Mouse (Mus musculus) forebrain, embryonic 12.5 days (tissue): ENCODE results near the gene Akap2. TPM values are rescaled to one million over a fixed set of nuclear protein-coding genes. Genes with fewer than 3 reads are reported as not detected.
A peak's percentile ranks its signal among the peaks of the same experiment; 100 is the strongest.

Experiments used
- ATAC-seq: fragments of 200-750 bp; cut with Nextera tagmentation; 2 replicates; pipeline ENCODE4 v1.8.0; 2017; ENCODE audit warnings: moderate TSS enrichment; ENCODE audit not compliant: low FRiP score
- H3K27ac ChIP-seq: fragments of 300-500 bp; sonication (generic); 2 replicates; pipeline ENCODE4 v1.5.1; 2016; ENCODE audit warnings: mild to moderate bottlenecking
- H3K27me3 ChIP-seq: fragments of 300-500 bp; sonication (generic); 2 replicates; pipeline ENCODE4 v1.6.1; 2016; ENCODE audit warnings: mild to moderate bottlenecking
- H3K36me3 ChIP-seq: fragments of 300-500 bp; sonication (generic); replicated peaks from 2 replicates; pipeline ENCODE4 v1.6.1; 2016; ENCODE audit warnings: mild to moderate bottlenecking
- H3K4me1 ChIP-seq: fragments of 300-500 bp; sonication (generic); 2 replicates; pipeline ENCODE4 v1.6.1; 2016
- H3K4me2 ChIP-seq: fragments of 300-500 bp; sonication (generic); 2 replicates; pipeline ENCODE4 v1.6.1; 2016; ENCODE audit warnings: mild to moderate bottlenecking, moderate library complexity
- H3K4me3 ChIP-seq: fragments of 300-500 bp; sonication (generic); replicated peaks from 2 replicates; pipeline ENCODE4 v1.5.1; 2016; ENCODE audit warnings: mild to moderate bottlenecking
- H3K9ac ChIP-seq: fragments of 300-500 bp; sonication (generic); 2 replicates; pipeline ENCODE4 v1.6.1; 2016; ENCODE audit warnings: mild to moderate bottlenecking
- H3K9me3 ChIP-seq: fragments of 300-500 bp; sonication (generic); 2 replicates; pipeline ENCODE4 v1.6.1; 2016
- WGBS: fragments of 180-500 bp; shearing (Covaris S2); methylation state at CpG from one replicate; pipeline ENCODE4 v1.1.7; 2016; 5-methylcytosine and 5-hydroxymethylcytosine counted together
- polyA plus RNA-seq: library from polyadenylated mRNA; unstranded; fragments of >200 nt; fragmentation: Nextera tagmentation; extraction: Ambion mirVana; gene quantifications from 2 replicates; pipeline ENCODE4 v1.2.1, GENCODE M21; 2016

The Akap2 gene
- polyA plus RNA-seq, 1 experiment from 2014 or later: 12.5 TPM

DNA sequence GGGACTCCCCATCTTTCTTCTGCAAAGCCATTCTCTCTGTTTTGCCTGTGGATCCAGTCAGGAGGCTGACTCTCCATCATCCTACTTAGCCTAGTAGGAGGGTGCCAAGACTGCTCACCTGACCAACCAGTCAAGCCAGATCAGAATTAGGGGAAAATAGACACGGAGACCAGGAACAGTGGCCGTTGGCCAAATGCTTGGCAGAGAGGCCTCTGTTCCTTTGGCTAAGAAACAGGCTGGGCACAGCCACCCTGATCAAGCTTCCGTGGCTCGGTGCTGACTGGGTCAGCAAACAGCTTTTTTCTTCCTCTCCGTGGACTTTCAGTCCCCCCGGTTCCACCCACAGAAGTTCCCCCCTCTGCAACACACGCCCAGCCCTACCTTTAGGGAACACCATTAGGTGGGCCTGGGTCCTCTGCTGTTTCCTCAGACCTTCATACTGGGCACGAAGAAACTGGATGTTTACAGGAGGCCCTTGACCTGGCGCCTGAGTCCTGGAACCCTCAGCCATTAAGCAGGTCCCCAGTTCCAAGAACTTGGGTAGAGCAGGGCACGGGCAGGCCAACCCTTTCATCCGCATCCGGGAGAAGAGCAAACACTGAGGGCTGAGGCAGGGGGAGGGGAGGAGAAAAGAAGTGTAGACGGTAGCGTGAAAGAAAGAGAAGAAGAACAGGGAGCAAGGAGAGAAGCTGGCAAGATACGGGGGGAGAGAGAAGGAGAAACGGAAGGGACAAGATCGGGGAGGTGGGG lies 197.9 kb downstream of the Akap2 start:
- H3K9ac ChIP-seq: no peak overlapping the region
- peaks cover 15% of the 10 kb centered on the region for H3K4me1 ChIP-seq
- H3K36me3 ChIP-seq: no peaks in the 10 kb centered on the region
- no peaks in the 10 kb centered on the region for H3K9me3 ChIP-seq
- no peak overlapping the region for H3K27ac ChIP-seq
- peaks cover 20% of the 10 kb centered on the region; the same call in 1 of the 2 replicates for H3K27me3 ChIP-seq
- 46% methylated on average over 17 of the region's 17 CpGs for WGBS
- H3K4me3 ChIP-seq: no peak overlapping the region
- H3K4me2 ChIP-seq: 0 out of 2 replicates have a peak overlapping the region, but pooled peaks have one; percentile 21
- no peak for ATAC-seq

DNA sequence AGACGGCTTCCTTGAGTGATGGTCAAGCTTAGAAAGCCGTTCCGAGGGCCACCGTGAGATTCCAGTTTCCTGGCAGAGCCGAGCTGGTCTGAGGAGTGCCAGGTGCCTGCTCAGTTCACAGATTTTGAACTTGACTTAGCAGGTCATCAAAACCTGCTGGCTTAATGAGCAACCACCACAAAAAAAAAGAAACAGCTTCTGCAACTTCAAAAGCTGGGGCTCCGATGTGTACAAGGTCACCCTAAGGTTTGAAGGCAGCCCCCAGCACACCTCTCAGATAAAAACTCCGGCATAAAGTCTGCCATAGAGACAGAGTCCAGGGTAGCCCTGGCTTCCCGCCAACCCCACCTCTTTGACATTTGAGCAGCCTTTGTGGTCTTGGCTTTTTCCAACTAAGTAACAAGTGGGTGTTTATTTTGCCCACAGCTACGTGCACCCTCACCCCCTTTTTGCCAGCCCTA lies 198.8 kb downstream of the Akap2 start, which contains the start of gene D630039A03Rik:
D630039A03Rik (minus strand) TSS at position 97 of the 461 bp plus-strand sequence.
- Histone ChIP-seq H3K4me3 (no peak within 1 kb of the TSS), H3K4me2 (peak within 1 kb of the TSS; percentile 21; the same call in 1 of the 2 replicates), H3K27ac (no peak within 1 kb of the TSS), H3K36me3 (no peaks in the 10 kb centered on the region), H3K9me3 (no peaks in the 10 kb centered on the region), H3K27me3 (peaks cover 20% of the 10 kb centered on the region; the same call in 1 of the 2 replicates), H3K4me1 (peaks cover 18% of the 10 kb centered on the region), H3K9ac (no peak within 1 kb of the TSS)
- WGBS: 41% methylated on average over 9 of the region's 9 CpGs
- no peak for ATAC-seq

DNA sequence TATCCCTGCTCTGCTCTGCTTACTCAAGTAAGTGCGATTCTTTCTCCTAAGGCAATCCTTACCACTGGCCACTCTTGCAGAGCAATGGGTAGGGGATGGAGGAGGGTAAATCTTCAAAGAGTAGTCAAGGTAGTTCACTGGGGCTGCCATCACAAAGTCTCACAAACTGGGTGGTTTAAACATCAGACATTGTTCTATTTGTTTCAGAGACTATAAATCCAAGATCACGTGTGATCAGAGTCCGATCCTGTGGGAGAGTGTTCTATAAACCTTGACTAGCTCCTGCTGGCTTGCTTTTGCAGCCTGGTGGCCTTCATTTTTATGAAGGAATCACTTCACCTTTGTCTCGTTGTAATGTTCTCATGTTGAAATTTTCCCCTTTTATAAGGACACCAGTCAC lies 199.3 kb downstream of the Akap2 start:
- Histone ChIP-seq H3K4me1 (peaks cover 18% of the 10 kb centered on the region), H3K27ac (no peak overlapping the region), H3K4me3 (no peak overlapping the region), H3K27me3 (peaks cover 20% of the 10 kb centered on the region; the same call in 1 of the 2 replicates), H3K9ac (no peak overlapping the region), H3K36me3 (no peaks in the 10 kb centered on the region), H3K9me3 (no peaks in the 10 kb centered on the region), H3K4me2 (no peak overlapping the region)
- WGBS: 82% methylated on average over 4 of the region's 4 CpGs
- ATAC-seq: no peak

DNA sequence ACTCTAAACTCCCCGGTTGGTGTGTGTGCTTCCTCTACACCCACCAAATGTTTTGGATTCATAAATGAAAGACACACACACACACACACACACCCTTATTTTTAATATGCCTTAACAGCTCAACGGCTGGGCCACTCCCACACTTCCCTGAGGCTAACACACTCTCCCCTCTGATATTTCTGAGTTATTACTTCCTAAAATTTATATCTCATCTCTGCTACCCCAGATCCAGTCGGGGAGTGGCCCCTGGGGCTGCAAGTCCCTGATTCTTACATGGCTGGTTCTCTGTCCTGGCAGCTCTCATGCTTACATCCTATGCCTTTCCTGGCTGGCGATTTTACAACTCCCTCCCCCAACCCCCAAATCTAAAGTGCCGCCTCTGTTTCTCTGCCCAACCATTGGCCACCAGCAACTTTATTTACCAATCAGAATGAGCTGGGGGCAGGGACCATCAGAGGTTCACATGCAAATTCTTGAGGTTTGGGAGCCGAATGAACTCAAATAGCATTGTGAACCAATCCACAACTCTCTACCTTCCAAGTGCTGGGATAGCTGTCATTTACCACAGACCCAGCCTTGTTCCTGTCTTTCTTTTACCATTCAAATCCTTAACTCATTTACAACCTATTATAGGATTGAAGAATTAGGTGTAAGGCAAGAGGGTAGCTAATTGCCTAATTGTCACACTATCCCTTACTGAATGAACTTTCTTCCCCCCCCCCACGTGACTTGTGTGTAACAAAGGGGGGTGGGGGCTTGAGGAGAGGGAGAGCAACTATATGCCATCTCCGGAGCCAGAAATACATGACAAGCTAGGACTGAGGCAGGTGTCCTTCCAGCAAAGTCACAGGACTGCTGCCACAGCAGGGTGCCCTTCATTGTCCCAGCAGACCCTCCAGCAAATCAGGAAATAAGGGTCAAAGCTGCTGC lies 202.3 kb downstream of the Akap2 start:
- peak; percentile 63; the same call in 1 of the 2 replicates for ATAC-seq
- H3K4me3 ChIP-seq: no peak overlapping the region
- 10% methylated on average over 8 of the region's 8 CpGs for WGBS

DNA sequence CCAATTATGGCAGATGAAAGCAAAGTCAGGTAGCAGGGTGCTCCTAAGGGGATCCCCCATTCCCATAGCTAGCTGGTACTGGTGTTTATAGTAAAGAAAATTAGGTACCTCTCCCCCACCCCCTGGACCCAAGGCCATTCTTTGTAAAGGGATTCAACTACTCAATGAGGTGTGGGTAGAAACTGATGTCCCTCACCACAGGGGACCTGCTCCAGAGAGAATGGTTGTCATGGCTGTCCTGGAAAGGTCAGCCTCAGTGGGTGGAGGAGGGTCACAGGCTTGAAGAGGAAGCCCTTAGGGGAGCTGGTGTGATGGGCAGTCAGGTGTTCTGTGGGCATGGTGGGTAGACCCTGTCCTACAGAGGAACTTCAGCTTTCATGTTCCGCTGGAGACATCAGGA lies 203.1 kb downstream of the Akap2 start:
- Histone ChIP-seq H3K27ac (no peak overlapping the region), H3K4me1 (peaks cover 24% of the 10 kb centered on the region), H3K4me3 (no peak overlapping the region), H3K27me3 (0 out of 2 replicates have a peak, but pooled peaks cover 12% of the 10 kb centered on the region), H3K36me3 (no peaks in the 10 kb centered on the region), H3K9me3 (no peaks in the 10 kb centered on the region), H3K9ac (no peak overlapping the region), H3K4me2 (no peak overlapping the region)
- no peak for ATAC-seq
- 75% methylated on average over 1 of the region's 1 CpGs for WGBS

More for the DNA sequence above, 202.3 kb downstream of the Akap2 start:
- H3K4me2 ChIP-seq: peak overlapping the region; percentile 27
- H3K27ac ChIP-seq: no peak overlapping the region
- no peaks in the 10 kb centered on the region for H3K9me3 ChIP-seq
- H3K4me1 ChIP-seq: peaks cover 24% of the 10 kb centered on the region
- H3K27me3 ChIP-seq: peaks cover 20% of the 10 kb centered on the region; the same call in 1 of the 2 replicates
- no peak overlapping the region for H3K9ac ChIP-seq
- H3K36me3 ChIP-seq: no peaks in the 10 kb centered on the region

DNA sequence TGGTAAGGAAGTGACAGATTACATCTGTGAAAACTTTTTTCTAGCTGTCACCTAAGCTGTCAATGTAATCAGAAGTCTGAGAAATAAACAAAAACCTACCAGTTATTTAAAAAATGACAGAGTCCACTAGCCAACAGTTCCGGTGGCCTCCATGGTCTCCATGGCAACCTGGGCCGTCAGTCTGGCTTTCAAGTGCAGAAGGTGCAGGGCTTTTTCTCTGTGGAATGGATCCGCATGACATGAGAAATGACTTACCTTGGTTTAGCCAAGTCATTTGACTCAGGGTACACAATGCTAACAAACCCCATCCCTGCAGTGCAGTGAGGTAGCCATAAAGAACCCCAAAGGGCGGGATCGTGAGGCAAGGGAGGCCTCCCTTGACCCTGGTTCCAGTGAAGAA lies 204.7 kb downstream of the Akap2 start:
- Histone ChIP-seq H3K9me3 (no peaks in the 10 kb centered on the region), H3K36me3 (no peaks in the 10 kb centered on the region), H3K4me2 (no peak overlapping the region), H3K27me3 (no peaks in the 10 kb centered on the region), H3K4me1 (peaks cover 21% of the 10 kb centered on the region), H3K27ac (no peak overlapping the region), H3K9ac (no peak overlapping the region), H3K4me3 (no peak overlapping the region)
- no peak for ATAC-seq
- 59% methylated on average over 5 of the region's 5 CpGs for WGBS

DNA sequence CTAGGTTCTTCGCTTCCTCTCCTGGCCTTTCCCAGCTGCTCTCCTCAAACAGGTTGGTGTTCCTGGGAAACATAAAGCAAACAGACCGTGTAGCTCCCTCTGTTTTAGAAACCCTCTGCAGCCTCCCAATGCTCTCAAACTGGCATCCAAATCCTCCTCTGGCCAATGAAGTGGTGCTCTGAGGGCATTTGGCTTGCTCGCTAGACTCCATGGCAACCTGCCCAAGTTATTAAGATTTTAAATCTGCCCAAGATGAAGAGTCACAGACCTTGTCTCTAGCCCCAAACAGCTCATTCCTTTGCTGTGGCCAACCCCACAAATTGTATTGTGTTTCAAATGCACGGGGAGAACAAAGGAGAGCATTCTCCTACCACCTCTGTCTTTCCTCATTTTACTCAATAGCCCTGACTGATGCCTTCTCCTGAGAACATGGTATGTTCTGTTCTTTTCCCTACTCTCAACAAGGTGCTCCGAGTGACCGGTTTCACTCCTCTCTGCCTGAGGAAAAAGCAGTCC lies 207.2 kb downstream of the Akap2 start:
- no peak overlapping the region for H3K4me2 ChIP-seq
- no peaks in the 10 kb centered on the region for H3K36me3 ChIP-seq
- H3K27me3 ChIP-seq: no peaks in the 10 kb centered on the region
- H3K9me3 ChIP-seq: no peaks in the 10 kb centered on the region
- no peak for ATAC-seq
- H3K4me3 ChIP-seq: no peak overlapping the region
- no peak overlapping the region for H3K27ac ChIP-seq
- H3K4me1 ChIP-seq: peaks cover 17% of the 10 kb centered on the region
- H3K9ac ChIP-seq: no peak overlapping the region
- 84% methylated on average over 6 of the region's 6 CpGs for WGBS

DNA sequence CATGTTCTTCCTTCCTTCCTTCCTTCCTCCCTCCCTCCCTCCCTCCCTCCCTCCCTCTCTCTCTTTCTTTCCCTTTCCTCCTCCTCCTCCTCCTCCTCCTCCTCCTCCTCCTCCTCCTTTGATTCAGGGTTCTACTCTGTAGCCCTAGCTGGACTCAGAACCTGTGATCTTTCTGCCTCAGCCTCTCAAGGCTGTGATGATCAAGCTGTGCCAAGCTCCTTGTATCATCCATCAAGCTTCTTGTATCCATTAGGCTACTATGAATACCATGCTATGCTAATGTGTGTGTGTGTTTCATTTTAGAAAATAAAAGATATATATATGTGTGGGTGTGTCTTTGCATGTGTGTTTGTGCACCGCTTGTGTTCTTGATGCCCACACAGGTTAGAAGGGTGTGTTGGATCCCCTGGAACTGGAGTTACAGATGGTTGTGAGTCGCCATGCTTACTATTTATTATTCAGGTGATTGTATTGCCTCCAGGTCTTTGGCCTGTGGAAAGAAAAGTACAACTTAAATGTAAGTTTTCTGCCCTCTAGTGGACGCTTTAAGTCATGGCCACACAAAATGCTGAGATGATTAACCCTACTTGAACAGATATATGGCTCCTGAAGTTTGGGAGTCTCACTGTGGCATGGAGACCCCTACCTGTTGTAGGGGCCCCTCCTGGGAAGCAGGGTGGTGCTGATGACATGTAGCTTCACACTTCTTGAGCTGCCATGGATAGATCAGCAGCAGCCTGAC lies 210.2 kb downstream of the Akap2 start:
- 0 out of 2 replicates have a peak, but pooled peaks have one; percentile 27 for ATAC-seq
- Histone ChIP-seq H3K4me1 (peaks cover under 1% of the 10 kb centered on the region; the same call in 1 of the 2 replicates), H3K27ac (no peak overlapping the region), H3K9me3 (0 out of 2 replicates have a peak, but pooled peaks cover 4% of the 10 kb centered on the region), H3K4me2 (no peak overlapping the region), H3K27me3 (no peaks in the 10 kb centered on the region), H3K4me3 (no peak overlapping the region), H3K9ac (no peak overlapping the region), H3K36me3 (no peaks in the 10 kb centered on the region)
- 26% methylated on average over 3 of the region's 3 CpGs for WGBS

DNA sequence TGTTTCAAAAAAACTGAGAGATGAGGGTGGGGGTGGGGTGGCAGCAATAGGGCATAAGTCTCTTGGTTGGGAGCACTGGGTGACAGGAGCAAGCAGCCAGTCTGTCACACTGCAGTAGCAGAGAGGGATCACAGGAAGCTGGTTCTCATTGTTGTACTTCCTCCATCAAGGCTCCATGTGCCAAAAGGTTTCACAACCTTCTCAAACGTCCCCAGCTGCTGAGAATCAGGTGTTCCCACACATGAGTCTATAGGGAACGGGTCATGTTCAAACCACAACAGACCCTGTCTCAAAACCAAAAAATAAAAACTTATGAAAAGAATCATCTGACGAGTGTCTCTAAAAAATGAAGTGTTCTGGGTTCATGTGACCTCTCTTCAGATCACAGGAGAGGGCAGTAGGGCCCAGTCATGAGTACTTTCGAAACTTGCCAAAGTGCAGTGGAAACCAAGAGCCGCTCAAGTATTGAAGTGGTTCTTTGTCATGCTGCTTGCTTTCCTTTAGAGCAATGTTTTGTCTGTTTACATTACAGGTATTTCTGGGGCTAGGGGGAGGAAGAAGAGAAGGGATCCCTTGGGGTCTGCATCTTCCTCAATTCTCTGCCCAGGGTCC lies 213.2 kb downstream of the Akap2 start:
- WGBS: 81% methylated on average over 5 of the region's 5 CpGs
- ATAC-seq: no peak
- no peaks in the 10 kb centered on the region for H3K36me3 ChIP-seq
- H3K4me1 ChIP-seq: no peaks in the 10 kb centered on the region
- no peak overlapping the region for H3K4me2 ChIP-seq
- H3K4me3 ChIP-seq: no peak overlapping the region
- 0 out of 2 replicates have a peak, but pooled peaks cover 7% of the 10 kb centered on the region for H3K9me3 ChIP-seq
- H3K27ac ChIP-seq: no peak overlapping the region
- H3K27me3 ChIP-seq: no peaks in the 10 kb centered on the region
- no peak overlapping the region for H3K9ac ChIP-seq

DNA sequence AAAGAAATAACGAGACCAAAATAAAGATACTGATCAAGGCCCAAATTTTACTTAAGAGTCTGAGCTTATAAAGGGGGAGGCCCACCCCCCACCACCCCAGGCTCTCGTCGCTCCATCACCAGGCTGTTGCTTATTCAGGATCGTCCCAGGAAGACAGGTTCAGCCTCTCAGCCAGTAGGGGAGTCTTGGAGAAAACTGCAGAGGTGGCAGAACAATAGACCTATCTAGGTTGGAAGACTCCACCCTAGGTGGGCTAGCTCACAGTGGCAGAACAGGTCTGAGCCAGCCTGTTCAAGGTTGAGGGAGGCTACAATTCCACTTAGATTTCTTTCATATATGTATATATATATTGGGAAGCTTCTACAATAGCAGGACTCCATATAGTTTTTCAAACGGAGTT lies 216.7 kb downstream of the Akap2 start:
- Histone ChIP-seq H3K4me2 (no peak overlapping the region), H3K4me3 (no peak overlapping the region), H3K36me3 (no peaks in the 10 kb centered on the region), H3K4me1 (no peaks in the 10 kb centered on the region), H3K27me3 (no peaks in the 10 kb centered on the region), H3K9me3 (0 out of 2 replicates have a peak, but pooled peaks cover 7% of the 10 kb centered on the region), H3K9ac (no peak overlapping the region), H3K27ac (no peak overlapping the region)
- no peak for ATAC-seq
- WGBS: 71% methylated on average over 5 of the region's 5 CpGs

DNA sequence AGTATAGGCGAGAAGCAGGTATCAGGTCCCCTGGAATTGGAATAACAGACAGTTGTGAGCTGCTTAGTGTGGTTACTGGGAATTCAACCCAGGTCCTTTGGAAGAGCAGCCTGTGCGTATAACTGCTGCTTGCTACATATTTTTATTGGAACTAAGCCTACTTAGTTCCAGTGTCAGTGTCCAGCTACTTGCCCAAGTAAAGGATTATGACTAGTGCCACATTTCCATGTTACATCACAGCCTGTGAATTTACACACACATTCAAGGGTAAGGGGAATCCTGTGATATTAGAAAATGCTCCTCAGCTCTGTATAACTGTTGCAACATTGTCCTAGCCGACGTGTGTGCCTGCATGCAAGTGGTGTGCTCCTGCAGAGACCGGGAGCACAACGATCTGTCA lies 219.8 kb downstream of the Akap2 start:
- Histone ChIP-seq H3K4me1 (no peaks in the 10 kb centered on the region), H3K9ac (no peak overlapping the region), H3K27me3 (no peaks in the 10 kb centered on the region), H3K27ac (no peak overlapping the region), H3K36me3 (0 out of 2 replicates have a peak, but pooled peaks cover 4% of the 10 kb centered on the region), H3K9me3 (0 out of 2 replicates have a peak, but pooled peaks cover 6% of the 10 kb centered on the region), H3K4me3 (no peak overlapping the region), H3K4me2 (no peak overlapping the region)
- no peak for ATAC-seq
- 86% methylated on average over 6 of the region's 6 CpGs for WGBS
